Mouse (Mus musculus): ENCODE measurements around the gene Rab37. TPM values are rescaled to one million over a fixed set of nuclear protein-coding genes. Genes with fewer than 3 reads are reported as not detected.

The Rab37 gene
- polyA plus RNA-seq, 1 experiment from 2014 or later = 0.85 TPM

DNA sequence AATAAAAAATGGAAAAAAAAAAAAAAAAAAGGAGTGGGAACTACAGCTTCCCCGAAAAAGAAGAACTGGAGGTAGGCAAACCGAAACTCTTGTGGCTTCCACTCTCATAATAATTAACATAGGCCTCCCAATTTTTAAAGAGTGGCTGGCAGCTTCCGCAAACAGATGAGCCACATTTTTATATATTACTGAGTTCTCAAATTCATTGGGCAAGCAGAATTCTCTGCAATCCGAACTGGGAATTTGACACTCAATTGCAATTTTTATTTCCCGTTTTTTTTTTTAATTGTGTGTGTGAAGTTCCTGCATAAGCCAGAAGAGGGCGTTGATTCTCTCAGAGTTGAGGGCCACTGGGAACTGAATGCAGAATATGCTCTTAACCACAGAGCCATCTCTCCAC lies 24.5 kb upstream of the Rab37 start:
- H3K4me2 ChIP-seq (ENCODE audit: low read length) = no peak overlapping the region
- 81% methylated on average over 6 of the region's 6 CpGs for WGBS
- H3K4me1 ChIP-seq (replicated peaks; ENCODE audit: control insufficient read depth, insufficient read depth, low read length) = peaks cover 5% of the 10 kb centered on the region

GRCm38 (mm10) chr11:115071015-115071551 lies 20.1 kb upstream of the Rab37 start:
- H3K27ac ChIP-seq (ENCODE audit: low read length) = no peak overlapping the region
- no peaks in the 10 kb centered on the region for H3K36me3 ChIP-seq (ENCODE audit: control insufficient read depth, insufficient read depth)
- no peak overlapping the region for H3K9ac ChIP-seq (replicated peaks; ENCODE audit: low read depth, low read length)
- peaks cover 7% of the 10 kb centered on the region for H3K4me1 ChIP-seq (replicated peaks; ENCODE audit: control insufficient read depth, insufficient read depth, low read length)
- H3K4me3 ChIP-seq (replicated peaks; ENCODE audit: low read length) = no peak overlapping the region
- H3K4me2 ChIP-seq (ENCODE audit: low read length) = peak overlapping the region; percentile 8
- H3K27me3 ChIP-seq (replicated peaks; ENCODE audit: control insufficient read depth, insufficient read depth, low read length) = no peaks in the 10 kb centered on the region
- ATAC-seq = no peak
- H3K9me3 ChIP-seq (ENCODE audit: control insufficient read depth, low read length) = no peaks in the 10 kb centered on the region
- 13% methylated on average over 9 of the region's 9 CpGs for WGBS

More for the DNA sequence above, 24.5 kb upstream of the Rab37 start:
- no peaks in the 10 kb centered on the region for H3K9me3 ChIP-seq (ENCODE audit: control insufficient read depth, low read length)
- no peaks in the 10 kb centered on the region for H3K36me3 ChIP-seq (ENCODE audit: control insufficient read depth, insufficient read depth)
- no peak for ATAC-seq
- H3K9ac ChIP-seq (replicated peaks; ENCODE audit: low read depth, low read length) = no peak overlapping the region
- H3K4me3 ChIP-seq (replicated peaks; ENCODE audit: low read length) = no peak overlapping the region
- no peak overlapping the region for H3K27ac ChIP-seq (ENCODE audit: low read length)
- H3K27me3 ChIP-seq (replicated peaks; ENCODE audit: control insufficient read depth, insufficient read depth, low read length) = no peaks in the 10 kb centered on the region

- ATAC-seq = no peak
- Histone ChIP-seq H3K4me3 (replicated peaks; ENCODE audit: low read length) (no peak overlapping the region), H3K4me1 (replicated peaks; ENCODE audit: control insufficient read depth, insufficient read depth, low read length) (peaks cover 7% of the 10 kb centered on the region), H3K27me3 (replicated peaks; ENCODE audit: control insufficient read depth, insufficient read depth, low read length) (no peaks in the 10 kb centered on the region), H3K36me3 (ENCODE audit: control insufficient read depth, insufficient read depth) (no peaks in the 10 kb centered on the region), H3K27ac (ENCODE audit: low read length) (no peak overlapping the region), H3K4me2 (ENCODE audit: low read length) (peak overlapping the region; percentile 8), H3K9me3 (ENCODE audit: control insufficient read depth, low read length) (no peaks in the 10 kb centered on the region), H3K9ac (replicated peaks; ENCODE audit: low read depth, low read length) (no peak overlapping the region)
- WGBS = 22% methylated on average over 14 of the region's 14 CpGs
These were observed 19.5 kb upstream of the Rab37 start for GRCm38 (mm10) chr11:115071631-115072294.

- H3K36me3 ChIP-seq (ENCODE audit: control insufficient read depth, insufficient read depth) = no peaks in the 10 kb centered on the region
- H3K9me3 ChIP-seq (ENCODE audit: control insufficient read depth, low read length) = no peaks in the 10 kb centered on the region
- no peak overlapping the region for H3K4me2 ChIP-seq (ENCODE audit: low read length)
- no peak overlapping the region for H3K9ac ChIP-seq (replicated peaks; ENCODE audit: low read depth, low read length)
- H3K27ac ChIP-seq (ENCODE audit: low read length) = no peak overlapping the region
- no peak overlapping the region for H3K4me3 ChIP-seq (replicated peaks; ENCODE audit: low read length)
- H3K4me1 ChIP-seq (replicated peaks; ENCODE audit: control insufficient read depth, insufficient read depth, low read length) = peaks cover 7% of the 10 kb centered on the region
- ATAC-seq = no peak
- H3K27me3 ChIP-seq (replicated peaks; ENCODE audit: control insufficient read depth, insufficient read depth, low read length) = no peaks in the 10 kb centered on the region
- 65% methylated on average over 5 of the region's 5 CpGs for WGBS
These were observed 18.2 kb upstream of the Rab37 start for GRCm38 (mm10) chr11:115073002-115073401.

DNA sequence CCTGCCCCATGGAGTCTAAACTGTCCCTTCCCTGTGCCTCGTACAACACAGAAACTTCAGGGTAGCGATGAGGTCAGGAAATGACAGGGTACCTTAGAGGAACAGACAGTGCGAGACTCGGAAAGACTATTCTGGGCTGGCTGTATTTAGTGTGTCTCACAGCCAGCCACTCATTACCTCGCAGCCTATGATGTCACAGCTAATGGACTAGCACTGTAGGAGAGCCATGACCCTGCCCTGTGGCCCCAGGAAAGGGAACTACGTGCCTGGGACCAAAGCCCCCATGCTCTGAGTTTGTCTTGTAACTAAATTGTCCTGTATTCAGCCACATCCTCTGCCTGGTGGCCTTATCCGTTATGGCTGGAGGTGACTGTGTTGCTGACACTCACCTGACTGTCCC lies 15.8 kb upstream of the Rab37 start:
- no peak for ATAC-seq
- H3K4me1 ChIP-seq (replicated peaks; ENCODE audit: control insufficient read depth, insufficient read depth, low read length) = peaks cover 7% of the 10 kb centered on the region
- no peak overlapping the region for H3K4me3 ChIP-seq (replicated peaks; ENCODE audit: low read length)
- H3K9ac ChIP-seq (replicated peaks; ENCODE audit: low read depth, low read length) = no peak overlapping the region
- 80% methylated on average over 7 of the region's 7 CpGs for WGBS
- H3K27me3 ChIP-seq (replicated peaks; ENCODE audit: control insufficient read depth, insufficient read depth, low read length) = no peaks in the 10 kb centered on the region
- no peaks in the 10 kb centered on the region for H3K36me3 ChIP-seq (ENCODE audit: control insufficient read depth, insufficient read depth)
- H3K4me2 ChIP-seq (ENCODE audit: low read length) = no peak overlapping the region
- no peaks in the 10 kb centered on the region for H3K9me3 ChIP-seq (ENCODE audit: control insufficient read depth, low read length)
- no peak overlapping the region for H3K27ac ChIP-seq (ENCODE audit: low read length)

DNA sequence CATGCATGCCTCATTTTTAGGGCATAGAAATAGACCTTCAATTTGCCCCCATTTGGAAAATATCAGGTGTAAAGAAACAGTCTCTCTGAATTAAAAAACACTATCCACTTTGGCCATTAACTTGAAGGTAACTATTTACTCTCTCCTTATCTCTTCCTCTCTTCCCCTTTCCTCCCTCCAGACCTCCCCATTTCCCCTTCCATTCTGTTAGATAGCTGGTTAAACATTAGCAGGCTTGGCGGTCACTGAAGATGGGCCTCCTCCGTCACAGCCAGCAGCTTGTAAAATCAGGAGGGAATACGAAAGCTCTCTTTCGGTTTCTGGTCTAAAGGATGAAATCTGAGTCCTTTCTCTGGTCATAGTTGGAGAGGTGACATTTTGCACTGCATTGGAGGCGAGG lies 15.4 kb upstream of the Rab37 start:
- no peak overlapping the region for H3K4me2 ChIP-seq (ENCODE audit: low read length)
- H3K9me3 ChIP-seq (ENCODE audit: control insufficient read depth, low read length) = no peaks in the 10 kb centered on the region
- H3K4me3 ChIP-seq (replicated peaks; ENCODE audit: low read length) = no peak overlapping the region
- 87% methylated on average over 5 of the region's 5 CpGs for WGBS
- no peak overlapping the region for H3K27ac ChIP-seq (ENCODE audit: low read length)
- peaks cover 7% of the 10 kb centered on the region for H3K4me1 ChIP-seq (replicated peaks; ENCODE audit: control insufficient read depth, insufficient read depth, low read length)
- no peak for ATAC-seq
- no peak overlapping the region for H3K9ac ChIP-seq (replicated peaks; ENCODE audit: low read depth, low read length)
- H3K36me3 ChIP-seq (ENCODE audit: control insufficient read depth, insufficient read depth) = no peaks in the 10 kb centered on the region
- no peaks in the 10 kb centered on the region for H3K27me3 ChIP-seq (replicated peaks; ENCODE audit: control insufficient read depth, insufficient read depth, low read length)

- no peaks in the 10 kb centered on the region for H3K27me3 ChIP-seq (replicated peaks; ENCODE audit: control insufficient read depth, insufficient read depth, low read length)
- no peak for ATAC-seq
- H3K4me3 ChIP-seq (replicated peaks; ENCODE audit: low read length) = no peak overlapping the region
- H3K9me3 ChIP-seq (ENCODE audit: control insufficient read depth, low read length) = no peaks in the 10 kb centered on the region
- 97% methylated on average over 1 of the region's 1 CpGs for WGBS
- H3K27ac ChIP-seq (ENCODE audit: low read length) = no peak overlapping the region
- H3K9ac ChIP-seq (replicated peaks; ENCODE audit: low read depth, low read length) = no peak overlapping the region
- no peaks in the 10 kb centered on the region for H3K4me1 ChIP-seq (replicated peaks; ENCODE audit: control insufficient read depth, insufficient read depth, low read length)
- H3K4me2 ChIP-seq (ENCODE audit: low read length) = no peak overlapping the region
- H3K36me3 ChIP-seq (ENCODE audit: control insufficient read depth, insufficient read depth) = no peaks in the 10 kb centered on the region
These were observed 13.8 kb upstream of the Rab37 start for GRCm38 (mm10) chr11:115077436-115077835.

DNA sequence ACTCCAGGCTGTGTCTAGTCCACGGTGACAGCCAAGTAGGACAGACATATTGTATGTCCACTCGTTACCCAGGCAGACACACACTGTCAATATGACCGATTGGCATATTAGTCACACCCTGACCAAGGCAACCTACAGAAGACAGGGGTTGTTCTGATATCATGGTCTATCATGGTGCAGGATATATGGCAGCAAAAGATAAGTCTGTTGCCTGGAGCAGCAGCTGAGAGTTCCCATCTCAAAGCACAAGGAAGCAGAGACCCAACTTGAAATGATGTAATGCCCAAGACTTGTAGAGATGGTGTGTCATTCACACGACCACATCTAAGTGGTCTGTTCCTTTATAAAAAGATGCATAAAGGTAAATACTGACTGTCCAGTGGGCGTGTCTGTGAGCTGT lies 12.6 kb upstream of the Rab37 start:
- Histone ChIP-seq H3K27me3 (replicated peaks; ENCODE audit: control insufficient read depth, insufficient read depth, low read length) (peaks cover 1% of the 10 kb centered on the region; the same call in 1 of the 2 replicates), H3K9me3 (ENCODE audit: control insufficient read depth, low read length) (no peaks in the 10 kb centered on the region), H3K9ac (replicated peaks; ENCODE audit: low read depth, low read length) (no peak overlapping the region), H3K4me2 (ENCODE audit: low read length) (no peak overlapping the region), H3K36me3 (ENCODE audit: control insufficient read depth, insufficient read depth) (no peaks in the 10 kb centered on the region), H3K27ac (ENCODE audit: low read length) (no peak overlapping the region), H3K4me3 (replicated peaks; ENCODE audit: low read length) (no peak overlapping the region), H3K4me1 (replicated peaks; ENCODE audit: control insufficient read depth, insufficient read depth, low read length) (no peaks in the 10 kb centered on the region)
- 79% methylated on average over 5 of the region's 5 CpGs for WGBS
- no peak for ATAC-seq

- ATAC-seq = no peak
- Histone ChIP-seq H3K4me2 (ENCODE audit: low read length) (no peak overlapping the region), H3K36me3 (ENCODE audit: control insufficient read depth, insufficient read depth) (no peaks in the 10 kb centered on the region), H3K27ac (ENCODE audit: low read length) (no peak overlapping the region), H3K27me3 (replicated peaks; ENCODE audit: control insufficient read depth, insufficient read depth, low read length) (peaks cover 3% of the 10 kb centered on the region; the same call in 1 of the 2 replicates), H3K4me3 (replicated peaks; ENCODE audit: low read length) (no peak overlapping the region), H3K9me3 (ENCODE audit: control insufficient read depth, low read length) (no peaks in the 10 kb centered on the region), H3K4me1 (replicated peaks; ENCODE audit: control insufficient read depth, insufficient read depth, low read length) (peaks cover 6% of the 10 kb centered on the region; the same call in 1 of the 2 replicates), H3K9ac (replicated peaks; ENCODE audit: low read depth, low read length) (no peak overlapping the region)
- 33% methylated on average over 13 of the region's 13 CpGs for WGBS
These were observed 10.3 kb upstream of the Rab37 start for GRCm38 (mm10) chr11:115080886-115081285.
